Mouse (Mus musculus): Measurements from ENCODE around the gene Olfr101. TPM values are rescaled to one million over a fixed set of nuclear protein-coding genes. Genes with fewer than 3 reads are reported as not detected.

Gene Olfr101
- not detected in 2 replicates for polyA plus RNA-seq (2012; rRNA removed)

DNA sequence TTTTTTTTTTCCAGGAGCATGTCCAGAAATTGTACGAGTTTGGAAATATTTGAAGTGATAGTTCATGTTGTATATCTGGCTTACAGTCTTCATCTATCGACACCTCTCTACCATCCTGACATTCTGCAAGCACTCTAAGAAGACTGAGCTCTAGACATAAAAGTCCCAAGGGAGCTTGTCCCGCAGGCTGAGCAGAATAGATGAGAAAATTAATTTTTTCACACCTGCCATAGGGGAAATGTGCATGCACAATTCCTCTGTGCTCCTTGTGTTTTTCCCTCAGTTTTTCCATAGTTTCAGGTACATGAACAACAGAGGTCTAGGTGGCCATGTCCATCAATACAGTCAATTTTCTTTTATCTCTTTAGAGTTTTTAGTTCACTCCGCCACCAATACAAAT is at the start of gene Olfr101:
Gene Olfr101, minus strand, starts transcription at position 101 of the 400 bp plus-strand sequence.
- no peak for DNase-seq (ENCODE audit: low read depth, low spot score)
- 84% methylated on average over 4 of the region's 4 CpGs for WGBS

DNA sequence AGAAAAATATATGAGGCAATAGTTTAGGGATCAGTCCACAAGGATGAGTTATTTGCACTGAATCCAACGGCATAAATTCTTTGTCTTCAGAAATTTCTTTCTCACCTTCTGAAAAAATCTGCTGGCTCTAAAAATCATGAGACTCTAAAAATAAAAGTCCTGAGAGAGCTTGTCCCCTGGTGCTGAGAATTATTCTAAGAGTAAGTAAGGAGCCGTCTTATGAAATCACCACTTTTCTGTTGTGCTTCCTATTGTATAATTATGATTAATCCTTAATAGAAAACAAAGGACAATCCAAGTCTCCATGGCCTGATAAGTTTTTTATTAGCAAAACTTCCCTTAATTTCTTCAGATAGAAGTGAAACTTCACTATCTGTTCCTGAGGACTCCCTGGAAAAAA is 35.5 kb upstream of the Olfr101 start, which contains the start of gene Olfr103:
Gene Olfr103, minus strand, starts transcription at position 101 of the 400 bp plus-strand sequence.
- no peak for DNase-seq (ENCODE audit: low read depth, low spot score)
- 85% methylated on average over 2 of the region's 2 CpGs for WGBS

DNA sequence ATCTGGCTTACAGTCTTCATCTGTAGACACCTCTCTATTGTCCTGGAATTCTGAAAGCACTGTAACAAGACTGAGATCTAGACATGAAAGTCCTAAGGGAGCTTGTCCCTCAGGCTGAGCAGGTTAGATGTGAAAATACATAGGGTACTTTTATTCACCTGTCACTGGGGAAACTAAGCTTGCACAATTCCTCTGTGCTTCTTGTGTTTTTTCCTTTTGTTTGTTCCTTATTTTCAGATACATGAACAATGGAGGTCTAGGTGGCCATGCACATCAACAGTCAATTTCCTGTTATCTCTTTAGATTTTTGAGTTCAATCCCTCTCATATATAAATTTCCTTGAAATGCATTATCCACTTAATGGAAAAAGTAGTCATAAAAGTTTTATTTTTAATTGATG is 12.8 kb upstream of the Olfr101 start, which contains the start of gene Olfr102:
Gene Olfr102, minus strand, starts transcription at position 101 of the 400 bp plus-strand sequence.
- DNase-seq (ENCODE audit: low read depth, low spot score): no peak

DNA sequence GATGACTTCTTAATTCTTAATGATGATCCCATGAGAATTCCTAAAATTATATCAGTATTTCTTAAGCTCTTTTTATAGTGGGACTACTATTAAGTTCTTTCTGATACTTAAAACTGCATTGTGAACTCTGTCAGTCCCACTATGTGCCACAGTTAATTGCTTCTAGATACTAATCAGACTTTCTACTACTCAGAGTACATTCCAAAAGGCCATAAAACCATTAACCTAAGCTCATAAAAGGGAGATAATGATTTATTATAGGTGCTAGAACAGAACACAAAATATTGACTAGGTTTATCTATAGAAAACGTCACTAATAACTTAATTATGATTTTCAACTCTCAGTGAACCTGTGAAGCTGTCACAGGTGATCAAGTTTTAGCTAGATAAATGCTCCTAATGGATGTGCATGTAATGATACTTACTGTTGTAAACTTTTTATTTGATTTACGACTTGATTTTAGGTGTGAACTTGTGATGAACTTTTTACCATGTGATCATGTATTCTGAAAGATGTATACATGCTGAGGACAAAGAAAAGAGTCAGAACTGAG is 6.1 kb upstream of the Olfr101 start:
- WGBS: 17% methylated on average over 2 of the region's 2 CpGs
- DNase-seq (ENCODE audit: low read depth, low spot score): no peak

DNA sequence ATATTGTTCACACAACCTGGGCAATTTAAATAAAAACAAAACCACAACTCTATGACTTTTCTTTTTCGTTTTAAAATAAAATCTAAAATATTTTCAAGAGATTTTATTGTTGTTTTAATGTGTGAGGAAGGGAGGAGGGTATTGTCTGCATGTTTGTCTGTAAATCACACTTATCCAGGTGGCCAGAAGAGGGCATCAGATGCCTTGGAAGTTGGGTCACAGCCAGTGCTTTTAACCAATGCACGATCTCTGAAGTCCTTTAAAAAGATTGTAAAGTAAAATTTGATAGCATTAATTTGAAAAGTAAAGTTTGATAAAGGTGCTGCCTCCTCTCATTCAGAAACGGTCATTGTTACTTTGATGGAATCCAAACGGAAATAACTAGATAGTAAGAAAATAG is 4.4 kb upstream of the Olfr101 start:
- DNase-seq (ENCODE audit: low read depth, low spot score): no peak
- 29% methylated on average over 4 of the region's 4 CpGs for WGBS

DNA sequence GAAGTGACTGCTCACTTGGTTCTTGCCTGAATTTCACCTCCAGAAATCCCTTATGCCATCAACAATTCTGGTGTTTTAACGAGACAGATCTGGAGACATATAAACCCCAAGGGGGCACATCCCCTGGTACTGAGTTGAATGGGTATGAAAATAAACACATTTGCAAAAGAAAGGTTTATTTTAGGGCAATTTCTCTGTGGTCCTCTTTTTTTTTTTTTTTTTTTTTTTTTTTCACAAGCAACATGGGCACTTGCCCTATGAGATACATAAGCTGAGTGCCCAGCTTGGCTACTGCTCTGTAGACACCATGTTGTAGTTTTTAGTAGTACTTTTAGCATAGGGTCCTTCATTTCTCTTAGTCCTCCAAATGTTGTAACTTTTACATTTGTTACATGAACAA is 20.8 kb downstream of the Olfr101 start, which contains the start of gene Olfr99:
Gene Olfr99, minus strand, starts transcription at position 101 of the 400 bp plus-strand sequence.
- no peak for DNase-seq (ENCODE audit: low read depth, low spot score)
- 84% methylated on average over 1 of the region's 1 CpGs for WGBS

DNA sequence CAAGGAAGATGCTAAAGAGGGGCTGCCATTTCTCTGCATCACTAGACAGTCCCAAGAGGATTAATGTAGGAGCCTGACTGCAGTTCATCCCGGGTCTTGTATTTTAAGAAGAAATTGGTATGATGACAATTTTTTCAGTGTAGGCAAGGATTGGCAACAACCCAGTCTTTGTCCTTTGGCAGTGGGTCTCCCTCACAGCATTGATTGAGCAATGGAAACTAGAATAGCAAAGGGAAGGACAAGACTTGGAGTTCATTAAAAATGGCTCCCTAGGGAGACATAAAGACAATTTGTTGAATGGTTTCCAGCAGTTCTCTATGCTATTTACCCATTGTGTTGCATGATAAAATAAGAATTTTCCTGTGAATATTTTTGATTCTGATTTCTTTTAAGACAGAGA is 23.8 kb downstream of the Olfr101 start:
- 69% methylated on average over 1 of the region's 1 CpGs for WGBS
- no peak for DNase-seq (ENCODE audit: low read depth, low spot score)

DNA sequence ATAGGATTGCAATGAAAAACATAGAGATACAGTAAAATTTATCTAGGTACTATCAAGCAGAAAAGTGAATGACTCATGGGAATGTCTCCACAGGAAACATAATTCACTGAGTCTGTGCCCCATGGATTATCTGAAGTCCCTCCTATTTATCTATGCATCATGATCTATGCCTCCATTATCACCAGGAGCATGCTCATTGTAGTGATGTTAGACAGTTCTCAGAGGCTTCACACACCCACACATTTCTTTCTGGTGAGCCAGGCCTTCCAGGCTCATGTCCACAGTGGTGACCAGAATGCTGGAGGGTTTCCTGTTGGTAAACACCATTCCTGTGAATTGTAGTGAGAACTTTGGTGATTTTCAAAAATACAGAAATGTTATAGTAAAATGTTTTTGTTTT is 27.5 kb downstream of the Olfr101 start:
- DNase-seq (ENCODE audit: low read depth, low spot score): no peak

DNA sequence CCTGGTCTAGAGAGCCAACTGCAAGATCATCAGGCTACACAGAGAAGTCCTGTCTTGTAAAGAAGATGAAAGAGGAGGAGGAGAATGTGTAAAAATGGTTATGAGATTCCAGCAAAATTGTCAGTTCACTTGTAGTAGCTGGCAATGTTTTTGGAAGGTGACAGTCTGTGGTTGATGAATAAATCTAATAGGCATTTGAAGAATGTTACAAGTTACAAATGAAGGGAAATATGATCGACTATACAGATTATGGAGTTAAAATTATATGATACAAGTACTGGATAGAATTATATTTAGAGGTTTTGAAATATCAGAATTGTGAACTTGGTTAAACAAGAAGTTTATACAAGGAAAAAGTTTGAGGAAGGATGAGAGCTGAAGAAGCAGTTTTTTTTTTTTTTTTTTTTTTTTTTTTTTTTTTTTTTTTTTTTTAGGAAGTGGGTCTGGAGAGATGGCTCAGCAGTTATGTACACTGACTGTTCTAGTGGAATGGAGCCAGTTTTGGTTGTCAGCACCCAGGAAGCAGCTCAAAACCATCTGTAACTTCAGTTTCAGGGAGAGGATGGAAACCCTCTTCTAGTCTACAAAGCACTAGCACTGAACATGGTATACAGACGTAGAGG is 28.4 kb downstream of the Olfr101 start:
- no peak for DNase-seq (ENCODE audit: low read depth, low spot score)
- WGBS: 75% methylated on average over 2 of the region's 2 CpGs

DNA sequence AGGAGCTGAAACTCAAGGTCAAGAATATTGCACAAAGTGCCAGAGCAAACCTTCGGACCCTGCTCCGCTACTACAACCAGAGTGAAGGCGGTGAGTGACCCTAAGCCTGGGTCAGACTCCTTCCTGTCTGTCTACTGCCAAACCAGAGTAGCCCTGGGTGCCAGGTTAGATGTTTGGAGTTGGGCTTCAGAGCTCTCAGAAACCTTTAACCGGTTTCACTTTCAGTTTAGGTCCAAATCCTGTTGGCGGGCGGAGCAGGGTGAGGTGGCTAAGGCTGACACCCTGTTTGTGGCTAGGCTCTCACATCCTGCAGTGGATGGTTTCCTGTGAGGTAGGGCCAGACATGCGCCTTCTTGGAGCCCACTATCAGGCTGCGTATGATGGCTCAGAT is 33.4 kb downstream of the Olfr101 start:
- DNase-seq (ENCODE audit: low read depth, low spot score): peak; percentile 50
- 20% methylated on average over 8 of the region's 8 CpGs for WGBS

DNA sequence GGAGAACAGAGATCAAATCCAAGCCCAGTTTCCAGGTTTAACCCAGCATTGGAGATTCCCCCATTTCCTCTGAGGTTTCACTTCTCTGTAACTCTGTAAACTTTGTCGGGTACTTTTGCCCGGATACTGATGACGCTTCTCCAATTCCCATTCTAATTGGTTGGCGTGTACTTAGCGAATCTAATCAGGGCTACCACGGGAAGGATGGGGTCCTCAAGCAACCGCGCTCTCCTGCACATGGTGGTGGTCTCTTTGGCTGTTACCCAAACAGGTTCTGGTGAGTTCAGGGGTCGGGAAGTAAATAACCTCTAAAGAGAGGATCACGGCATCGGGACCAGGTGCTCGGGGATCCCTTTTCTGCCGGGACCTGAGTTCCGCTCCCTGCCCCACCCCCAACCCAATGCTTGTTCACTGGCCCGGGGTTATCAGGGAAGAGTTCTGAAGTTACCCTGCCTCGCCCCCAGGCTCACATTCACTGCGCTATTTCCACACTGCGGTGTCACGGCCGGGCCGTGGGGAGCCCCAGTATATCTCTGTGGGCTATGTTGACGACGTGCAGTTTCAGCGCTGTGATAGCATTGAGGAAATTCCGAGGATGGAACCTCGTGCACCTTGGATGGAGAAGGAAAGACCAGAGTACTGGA is 33.9 kb downstream of the Olfr101 start, which contains the start of gene H2-M3:
Gene H2-M3, plus strand, starts transcription at position 163 of the 644 bp plus-strand sequence.
- under 1% methylated on average over 26 of the region's 26 CpGs for WGBS
- peak; percentile 89 for DNase-seq (ENCODE audit: low read depth, low spot score)

DNA sequence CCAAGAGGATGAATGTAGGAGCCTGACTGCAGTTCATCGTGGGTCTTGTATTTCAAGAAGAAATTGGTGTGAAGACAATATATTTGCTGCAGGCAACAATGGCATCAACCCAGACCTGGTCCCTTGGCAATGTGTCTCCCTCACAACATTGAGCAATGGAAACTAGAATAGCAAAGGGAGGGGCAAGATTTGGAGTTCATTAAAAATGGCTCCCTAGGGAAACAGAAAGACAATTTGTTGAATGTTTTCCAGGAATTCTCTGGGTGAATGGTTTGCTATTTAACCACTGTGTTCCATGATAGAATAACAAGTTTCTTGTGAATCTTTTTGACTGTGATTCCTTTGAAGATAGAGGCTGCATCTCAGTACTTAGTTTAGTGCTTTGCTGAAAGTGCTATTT is 40.5 kb downstream of the Olfr101 start, which contains the start of gene Olfr98:
Gene Olfr98, minus strand, starts transcription at position 124 of the 400 bp plus-strand sequence.
- 87% methylated on average over 1 of the region's 1 CpGs for WGBS
- no peak for DNase-seq (ENCODE audit: low read depth, low spot score)

DNA sequence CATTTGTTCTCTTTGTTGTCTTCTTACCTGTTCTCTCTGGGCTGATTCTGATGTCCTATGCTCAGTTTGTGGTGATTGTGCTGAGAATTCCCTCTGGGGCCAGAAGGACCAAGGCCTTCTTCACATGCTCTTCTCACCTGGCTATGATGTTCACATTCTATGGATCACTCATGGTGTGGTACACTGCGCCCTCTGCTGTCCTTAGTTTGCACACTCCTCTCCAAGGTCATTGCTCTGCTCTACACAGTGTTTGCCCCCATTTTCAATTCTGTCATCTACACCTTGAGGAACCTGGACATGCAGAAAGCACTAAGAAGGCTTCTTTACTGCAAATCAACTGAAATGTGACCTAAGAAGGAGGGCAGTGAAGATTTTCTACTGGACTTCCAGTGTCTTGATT is 53.6 kb downstream of the Olfr101 start:
- WGBS: 3% methylated on average over 1 of the region's 1 CpGs
- DNase-seq (ENCODE audit: low read depth, low spot score): peak; percentile 21

DNA sequence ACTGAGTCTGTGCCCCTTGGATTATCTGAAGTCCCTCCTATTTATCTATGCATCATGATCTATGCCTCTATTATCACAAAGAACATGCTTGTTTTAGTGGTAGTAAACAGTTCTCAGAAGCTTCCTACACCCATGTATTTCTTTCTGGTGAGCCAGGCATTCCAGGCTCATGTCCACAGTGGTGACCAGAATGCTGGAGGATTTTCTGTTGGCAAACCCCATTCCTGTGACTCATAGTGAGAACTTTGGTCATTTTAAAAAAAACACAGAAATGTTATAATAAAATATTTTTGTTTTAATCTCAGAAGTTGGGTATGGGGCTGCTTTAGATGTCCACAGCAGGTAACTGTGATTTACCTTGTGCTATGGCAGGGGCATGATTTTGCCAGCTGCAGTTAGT is 54.7 kb downstream of the Olfr101 start:
- DNase-seq (ENCODE audit: low read depth, low spot score): no peak

Other genes starting within 250 kb of the Olfr101 start
- not detected in 2 replicates for gene Olfr90, start 215.8 kb downstream of the Olfr101 start, polyA plus RNA-seq (2012; rRNA removed)
- gene Olfr91, start 206.0 kb downstream of the Olfr101 start, polyA plus RNA-seq (2012; rRNA removed): not detected in 2 replicates
- gene Olfr92, start 184.2 kb downstream of the Olfr101 start, polyA plus RNA-seq (2012; rRNA removed): not detected in 2 replicates
- not detected in 2 replicates for gene Olfr93, start 142.8 kb downstream of the Olfr101 start, polyA plus RNA-seq (2012; rRNA removed)
- gene Ubd, start 110.4 kb downstream of the Olfr101 start, polyA plus RNA-seq (2012; rRNA removed): 12.6 and 18.4 TPM in 2 replicates
- gene Olfr94, start 103.3 kb downstream of the Olfr101 start, polyA plus RNA-seq (2012; rRNA removed): not detected in 2 replicates
- not detected in 2 replicates for gene Olfr95, start 91.2 kb downstream of the Olfr101 start, polyA plus RNA-seq (2012; rRNA removed)
- not detected in 2 replicates for gene Olfr96, start 84.2 kb downstream of the Olfr101 start, polyA plus RNA-seq (2012; rRNA removed)
- not detected in 2 replicates for gene Olfr97, start 67.0 kb downstream of the Olfr101 start, polyA plus RNA-seq (2012; rRNA removed)
- not detected in 2 replicates for gene Olfr98, start 40.6 kb downstream of the Olfr101 start, polyA plus RNA-seq (2012; rRNA removed)
- 9.6 and 9.8 TPM in 2 replicates for gene H2-M3, start 34.1 kb downstream of the Olfr101 start, polyA plus RNA-seq (2012; rRNA removed)
- not detected in 2 replicates for gene Olfr99, start 20.9 kb downstream of the Olfr101 start, polyA plus RNA-seq (2012; rRNA removed)
- not detected in 2 replicates for gene Olfr102, start 12.7 kb upstream of the Olfr101 start, polyA plus RNA-seq (2012; rRNA removed)
- gene Olfr103, start 35.4 kb upstream of the Olfr101 start, polyA plus RNA-seq (2012; rRNA removed): not detected in 2 replicates
- gene Olfr104-ps, start 55.3 kb upstream of the Olfr101 start, polyA plus RNA-seq (2012; rRNA removed): not detected in 2 replicates
- not detected in 2 replicates for gene Olfr105-ps, start 74.7 kb upstream of the Olfr101 start, polyA plus RNA-seq (2012; rRNA removed)
- gene Olfr106-ps, start 86.1 kb upstream of the Olfr101 start, polyA plus RNA-seq (2012; rRNA removed): not detected in 2 replicates
- not detected in 2 replicates for gene Olfr107, start 94.9 kb upstream of the Olfr101 start, polyA plus RNA-seq (2012; rRNA removed)
- not detected in 2 replicates for gene Olfr108, start 141.2 kb upstream of the Olfr101 start, polyA plus RNA-seq (2012; rRNA removed)
- gene Olfr109, start 154.6 kb upstream of the Olfr101 start, polyA plus RNA-seq (2012; rRNA removed): not detected in 2 replicates
- 1.8 and 2.3 TPM in 2 replicates for gene H2-M2, start 179.2 kb upstream of the Olfr101 start, polyA plus RNA-seq (2012; rRNA removed)
- gene Olfr110, start 188.2 kb upstream of the Olfr101 start, polyA plus RNA-seq (2012; rRNA removed): not detected in 2 replicates
- 0.07 TPM in 1 of 2 replicates, not detected in the other for gene Olfr111, start 203.7 kb upstream of the Olfr101 start, polyA plus RNA-seq (2012; rRNA removed)